Mouse (Mus musculus) liver, embryonic 16.5 days (tissue): ENCODE measurements around the gene Atf7. TPM values are rescaled to one million over a fixed set of nuclear protein-coding genes. Genes with fewer than 3 reads are reported as not detected.
A peak's percentile ranks its signal among the peaks of the same experiment; 100 is the strongest.

Experiments
- ATAC-seq: fragments of 200-750 bp; cut with Nextera tagmentation; 2 replicates; pipeline ENCODE4 v1.8.0; 2017; ENCODE audit warnings: low read depth, mild to moderate bottlenecking, moderate number of reproducible peaks, moderate library complexity
- H3K27ac ChIP-seq: fragments of 300-500 bp; sonication (generic); 2 replicates; pipeline ENCODE4 v1.5.1; 2014; ENCODE audit warnings: mild to moderate bottlenecking, low read length
- H3K27me3 ChIP-seq: fragments of 300-500 bp; sonication (generic); 2 replicates; pipeline ENCODE4 v1.6.1; 2014; ENCODE audit warnings: low read depth, low read length, mixed read lengths; ENCODE audit not compliant: control insufficient read depth, insufficient read depth
- H3K36me3 ChIP-seq: fragments of 300-500 bp; sonication (generic); 2 replicates; pipeline ENCODE4 v1.6.1; 2014; ENCODE audit warnings: mild to moderate bottlenecking; ENCODE audit not compliant: control insufficient read depth, insufficient read depth
- H3K4me1 ChIP-seq: fragments of 300-500 bp; sonication (generic); 2 replicates; pipeline ENCODE4 v1.6.1; 2014; ENCODE audit warnings: low read depth, low read length, mixed read lengths; ENCODE audit not compliant: control insufficient read depth
- H3K4me2 ChIP-seq: fragments of 300-500 bp; sonication (generic); 2 replicates; pipeline ENCODE4 v1.6.1; 2014; ENCODE audit warnings: low read depth, low read length, mixed read lengths
- H3K4me3 ChIP-seq: fragments of 300-500 bp; sonication (generic); 2 replicates; pipeline ENCODE4 v1.5.1; 2014; ENCODE audit warnings: low read depth, mild to moderate bottlenecking, low read length
- H3K9ac ChIP-seq: fragments of 300-500 bp; sonication (generic); 2 replicates; pipeline ENCODE4 v1.6.1; 2014; ENCODE audit warnings: low read depth, low read length
- H3K9me3 ChIP-seq: fragments of 300-500 bp; sonication (generic); replicated peaks from 2 replicates; pipeline ENCODE4 v1.6.1; 2016; ENCODE audit warnings: low read length; ENCODE audit not compliant: control insufficient read depth
- WGBS: fragments of 180-500 bp; shearing (Covaris S2); extraction: QIAGEN DNeasy Blood & Tissue Kit; methylation state at CpG from one replicate; pipeline ENCODE4 v1.1.7; 2014; ENCODE audit not compliant: insufficient replicate concordance; 5-methylcytosine and 5-hydroxymethylcytosine counted together
- polyA plus RNA-seq: library from polyadenylated mRNA; unstranded; fragments of >200 nt; fragmentation: Nextera tagmentation; extraction: Ambion mirVana; gene quantifications from 2 replicates; pipeline ENCODE4 v1.2.1, GENCODE M21; 2015

Atf7 gene
- polyA plus RNA-seq, 1 experiment from 2014 or later = 10.2 TPM

GRCm38 (mm10) chr15:102624291-102624969, 834 bp downstream of the Atf7 start:
- peak overlapping the region; percentile 85 for H3K4me2 ChIP-seq
- no peaks in the 10 kb centered on the region for H3K27me3 ChIP-seq
- no peaks in the 10 kb centered on the region for H3K36me3 ChIP-seq
- no peaks in the 10 kb centered on the region for H3K9me3 ChIP-seq
- WGBS = 3% methylated on average over 17 of the region's 17 CpGs
- H3K4me3 ChIP-seq = peak overlapping the region; percentile 82
- H3K27ac ChIP-seq = peak overlapping the region; percentile 51
- peak overlapping the region; percentile 87 for H3K9ac ChIP-seq
- ATAC-seq = no peak
- H3K4me1 ChIP-seq = peaks cover 19% of the 10 kb centered on the region

GRCm38 (mm10) chr15:102623121-102623520, 2.1 kb downstream of the Atf7 start:
- peaks cover 19% of the 10 kb centered on the region for H3K4me1 ChIP-seq
- no peaks in the 10 kb centered on the region for H3K36me3 ChIP-seq
- 65% methylated on average over 3 of the region's 3 CpGs for WGBS
- no peak overlapping the region for H3K4me3 ChIP-seq
- H3K27ac ChIP-seq = no peak overlapping the region
- peak overlapping the region; percentile 43; the same call in 1 of the 2 replicates for H3K4me2 ChIP-seq
- no peak for ATAC-seq
- no peaks in the 10 kb centered on the region for H3K9me3 ChIP-seq
- H3K27me3 ChIP-seq = no peaks in the 10 kb centered on the region
- H3K9ac ChIP-seq = no peak overlapping the region

- Histone ChIP-seq H3K4me2 (no peak overlapping the region), H3K36me3 (no peaks in the 10 kb centered on the region), H3K9me3 (no peaks in the 10 kb centered on the region), H3K27ac (no peak overlapping the region), H3K4me3 (no peak overlapping the region), H3K27me3 (no peaks in the 10 kb centered on the region), H3K4me1 (peaks cover 19% of the 10 kb centered on the region), H3K9ac (no peak overlapping the region)
- no peak for ATAC-seq
Observed at GRCm38 (mm10) chr15:102622536-102622935, 2.7 kb downstream of the Atf7 start.

GRCm38 (mm10) chr15:102620765-102621164, 4.5 kb downstream of the Atf7 start:
- H3K9me3 ChIP-seq = no peaks in the 10 kb centered on the region
- H3K36me3 ChIP-seq = no peaks in the 10 kb centered on the region
- no peak overlapping the region for H3K4me3 ChIP-seq
- H3K9ac ChIP-seq = no peak overlapping the region
- no peak overlapping the region for H3K4me2 ChIP-seq
- H3K27ac ChIP-seq = no peak overlapping the region
- ATAC-seq = no peak
- peaks cover 17% of the 10 kb centered on the region for H3K4me1 ChIP-seq
- WGBS = 81% methylated on average over 1 of the region's 1 CpGs
- H3K27me3 ChIP-seq = no peaks in the 10 kb centered on the region

GRCm38 (mm10) chr15:102619486-102619885, 5.8 kb downstream of the Atf7 start:
- no peak for ATAC-seq
- WGBS = 85% methylated on average over 5 of the region's 5 CpGs

GRCm38 (mm10) chr15:102617654-102618053, 7.6 kb downstream of the Atf7 start:
- no peak overlapping the region for H3K27ac ChIP-seq
- H3K9me3 ChIP-seq = no peaks in the 10 kb centered on the region
- H3K4me1 ChIP-seq = peaks cover 2% of the 10 kb centered on the region
- H3K4me3 ChIP-seq = no peak overlapping the region
- WGBS = 77% methylated on average over 1 of the region's 1 CpGs
- ATAC-seq = no peak
- no peaks in the 10 kb centered on the region for H3K27me3 ChIP-seq
- no peak overlapping the region for H3K9ac ChIP-seq
- H3K4me2 ChIP-seq = no peak overlapping the region
- H3K36me3 ChIP-seq = no peaks in the 10 kb centered on the region

More at GRCm38 (mm10) chr15:102619486-102619885, 5.8 kb downstream of the Atf7 start:
- H3K4me1 ChIP-seq = peaks cover 16% of the 10 kb centered on the region
- no peak overlapping the region for H3K4me2 ChIP-seq
- no peaks in the 10 kb centered on the region for H3K9me3 ChIP-seq
- H3K36me3 ChIP-seq = no peaks in the 10 kb centered on the region
- H3K4me3 ChIP-seq = no peak overlapping the region
- H3K27me3 ChIP-seq = no peaks in the 10 kb centered on the region
- H3K9ac ChIP-seq = no peak overlapping the region
- no peak overlapping the region for H3K27ac ChIP-seq

- 71% methylated on average over 2 of the region's 2 CpGs for WGBS
- H3K9me3 ChIP-seq = no peaks in the 10 kb centered on the region
- no peaks in the 10 kb centered on the region for H3K36me3 ChIP-seq
- no peak for ATAC-seq
- no peak overlapping the region for H3K27ac ChIP-seq
- H3K4me1 ChIP-seq = peaks cover 2% of the 10 kb centered on the region; the same call in 1 of the 2 replicates
- H3K4me3 ChIP-seq = no peak overlapping the region
- H3K9ac ChIP-seq = no peak overlapping the region
- no peaks in the 10 kb centered on the region for H3K27me3 ChIP-seq
- H3K4me2 ChIP-seq = no peak overlapping the region
Observed at GRCm38 (mm10) chr15:102616174-102616573, 9.1 kb downstream of the Atf7 start.

- no peaks in the 10 kb centered on the region for H3K9me3 ChIP-seq
- H3K4me3 ChIP-seq = no peak overlapping the region
- no peaks in the 10 kb centered on the region for H3K27me3 ChIP-seq
- H3K9ac ChIP-seq = no peak overlapping the region
- H3K4me2 ChIP-seq = no peak overlapping the region
- ATAC-seq = no peak
- H3K27ac ChIP-seq = no peak overlapping the region
- H3K36me3 ChIP-seq = no peaks in the 10 kb centered on the region
- H3K4me1 ChIP-seq = peaks cover 2% of the 10 kb centered on the region; the same call in 1 of the 2 replicates
Observed at GRCm38 (mm10) chr15:102614224-102614623, 11.0 kb downstream of the Atf7 start.

GRCm38 (mm10) chr15:102612966-102613365, 12.3 kb downstream of the Atf7 start:
- Histone ChIP-seq H3K27ac (no peak overlapping the region), H3K27me3 (no peaks in the 10 kb centered on the region), H3K4me2 (no peak overlapping the region), H3K9ac (no peak overlapping the region), H3K36me3 (no peaks in the 10 kb centered on the region), H3K4me1 (peaks cover 2% of the 10 kb centered on the region; the same call in 1 of the 2 replicates), H3K4me3 (no peak overlapping the region), H3K9me3 (no peaks in the 10 kb centered on the region)
- ATAC-seq = no peak
